Mouse (Mus musculus): ENCODE data around the gene Ccdc141. TPM values are rescaled to one million over a fixed set of nuclear protein-coding genes. Genes with fewer than 3 reads are reported as not detected.

Ccdc141 gene
- total RNA-seq, 4 experiments from 2014 or later = 169 to 239 (median 208) TPM

GRCm38 (mm10) chr2:77133407-77133806, 37.0 kb downstream of the Ccdc141 start:
- DNase-seq (ENCODE audit: low spot score) = no peak

- peak; percentile 33 for DNase-seq (ENCODE audit: low spot score)
Observed at GRCm38 (mm10) chr2:77126939-77127338, 43.5 kb downstream of the Ccdc141 start.

DNA sequence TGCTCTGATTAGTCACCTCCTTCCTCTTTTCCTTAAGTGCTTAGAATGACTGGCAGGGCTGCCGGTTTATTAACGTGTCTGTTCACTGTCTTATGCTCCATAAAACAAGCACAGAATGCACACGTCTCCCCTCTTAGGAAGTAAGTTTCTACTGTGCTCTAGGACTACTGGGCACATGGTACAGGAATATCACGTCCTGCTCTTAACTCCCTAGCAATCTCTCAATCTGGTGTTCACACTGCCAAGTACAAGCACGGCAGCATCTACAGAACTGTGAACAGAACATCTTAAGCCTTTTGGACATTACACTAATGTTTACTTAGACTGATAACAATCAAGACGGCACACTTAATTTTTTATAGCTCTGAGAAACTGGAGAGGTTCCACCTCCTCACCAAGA, 52.3 kb downstream of the Ccdc141 start:
- no peak for DNase-seq (ENCODE audit: low spot score)

DNA sequence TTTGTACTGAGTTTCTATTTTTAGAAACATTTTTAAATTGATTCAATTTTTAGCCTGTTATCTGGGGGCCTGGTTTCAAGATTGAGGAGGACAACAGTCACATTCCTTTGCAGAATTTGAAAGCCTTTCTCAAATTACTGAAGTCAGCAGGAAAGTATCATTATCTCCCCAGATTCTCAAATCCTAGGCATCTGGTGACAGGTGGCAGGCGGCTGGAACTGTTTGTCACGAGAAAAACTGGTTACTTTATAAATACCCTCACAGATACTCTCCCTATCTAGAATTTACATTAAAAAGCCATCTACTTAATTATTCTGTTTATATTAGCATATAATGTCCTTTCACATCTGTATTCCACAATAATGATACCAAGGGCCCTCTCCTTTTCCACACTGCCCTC, 56.1 kb downstream of the Ccdc141 start:
- no peak for DNase-seq (ENCODE audit: low spot score)

DNA sequence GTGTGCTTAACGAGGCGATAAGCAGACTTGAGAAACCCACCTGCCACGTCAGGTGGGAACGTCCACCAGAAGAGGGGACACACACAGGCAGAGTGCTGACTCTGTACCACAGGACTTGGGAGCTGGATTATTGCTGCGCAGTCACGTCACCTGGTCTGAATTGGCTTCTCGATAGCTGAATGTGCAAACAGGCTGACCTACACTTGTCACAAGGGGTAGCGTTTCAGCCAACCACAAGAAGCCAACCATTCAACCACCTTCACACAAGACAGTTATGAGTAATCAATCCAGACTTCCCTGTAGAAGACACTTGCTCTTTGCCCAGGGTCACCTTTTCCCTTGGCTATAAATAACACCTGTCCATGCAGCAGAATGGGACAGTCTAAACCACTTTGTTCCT, 56.6 kb downstream of the Ccdc141 start:
- peak; percentile 38 for DNase-seq (ENCODE audit: low spot score)

DNA sequence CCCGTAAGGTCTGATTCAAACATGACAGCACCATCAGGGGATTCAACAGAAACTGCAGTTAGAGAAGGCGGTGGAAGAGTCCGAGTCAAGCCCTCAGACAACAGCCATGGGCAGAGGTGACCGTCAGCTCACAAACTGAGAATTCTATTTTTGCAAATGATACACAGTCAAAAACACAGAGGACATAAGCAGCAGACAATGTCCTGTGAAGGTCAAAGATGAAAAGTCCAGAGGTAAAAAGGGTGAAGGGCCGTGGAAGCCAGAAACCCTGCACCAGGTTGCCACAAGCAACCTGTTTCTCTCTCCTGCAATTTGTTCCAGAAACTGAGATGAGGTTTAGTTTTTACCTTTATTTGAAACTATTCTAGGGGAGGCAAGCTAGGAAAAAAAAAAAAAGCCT, 57.4 kb downstream of the Ccdc141 start:
- DNase-seq (ENCODE audit: low spot score) = no peak

GRCm38 (mm10) chr2:77111095-77111494, 59.3 kb downstream of the Ccdc141 start:
- no peak for DNase-seq (ENCODE audit: low spot score)

GRCm38 (mm10) chr2:77110365-77110764, 60.1 kb downstream of the Ccdc141 start:
- no peak for DNase-seq (ENCODE audit: low spot score)

- no peak for DNase-seq (ENCODE audit: low spot score)
Observed at GRCm38 (mm10) chr2:77109506-77110123, 60.8 kb downstream of the Ccdc141 start.

DNA sequence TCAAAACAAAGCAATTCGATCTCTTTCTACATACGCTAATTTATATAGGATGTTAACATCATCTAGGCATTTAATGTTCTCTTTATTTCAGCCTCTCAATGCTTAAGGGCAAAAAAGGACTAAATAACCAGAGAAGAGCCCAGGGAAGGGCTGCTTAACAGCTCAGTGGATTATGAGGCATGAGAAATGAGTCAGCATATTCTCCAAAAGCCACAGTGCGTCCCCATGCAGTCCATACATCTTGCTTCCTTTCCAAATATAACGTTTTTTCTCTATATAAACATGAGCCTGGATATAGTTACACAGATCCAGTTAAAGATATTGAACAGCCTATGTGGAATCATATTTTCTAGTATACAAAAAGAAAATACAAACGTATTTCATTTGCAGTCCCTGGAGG, 61.9 kb downstream of the Ccdc141 start:
- no peak for DNase-seq (ENCODE audit: low spot score)

- no peak for DNase-seq (ENCODE audit: low spot score)
Observed at GRCm38 (mm10) chr2:77106150-77106549, 64.3 kb downstream of the Ccdc141 start.

DNA sequence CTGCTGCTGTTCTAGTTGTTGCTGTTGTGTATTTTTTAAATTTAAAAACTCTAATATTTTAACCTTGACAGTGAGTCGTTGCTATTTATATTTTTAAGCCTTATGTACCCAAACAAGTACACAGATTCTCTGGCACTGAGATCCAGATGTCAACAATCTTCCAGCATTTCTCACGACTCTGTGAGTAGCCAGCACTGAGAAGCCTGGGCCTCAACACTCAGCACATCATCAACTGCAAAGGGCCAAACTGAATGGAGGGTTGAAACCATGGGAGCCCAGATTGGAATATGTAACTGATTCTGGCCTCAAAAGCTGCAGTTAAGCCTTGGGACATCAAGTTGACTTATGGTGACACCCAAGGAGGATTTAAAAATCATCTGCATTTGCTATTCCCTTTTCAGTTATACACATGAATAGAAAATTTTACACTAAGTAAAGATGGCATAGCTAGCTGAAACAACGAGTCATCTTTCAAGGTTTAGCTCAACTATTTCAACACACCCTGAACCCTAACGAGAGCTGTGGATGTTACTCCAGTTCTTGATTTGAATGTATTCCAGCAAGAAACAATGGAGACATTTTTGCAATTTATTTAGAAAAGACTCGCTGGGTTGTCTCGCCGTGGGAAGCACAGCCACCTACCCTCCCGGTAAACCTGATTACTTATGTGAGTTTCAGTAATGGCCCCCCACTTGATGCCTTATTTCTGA, 65.3 kb downstream of the Ccdc141 start:
- DNase-seq (ENCODE audit: low spot score) = no peak

DNA sequence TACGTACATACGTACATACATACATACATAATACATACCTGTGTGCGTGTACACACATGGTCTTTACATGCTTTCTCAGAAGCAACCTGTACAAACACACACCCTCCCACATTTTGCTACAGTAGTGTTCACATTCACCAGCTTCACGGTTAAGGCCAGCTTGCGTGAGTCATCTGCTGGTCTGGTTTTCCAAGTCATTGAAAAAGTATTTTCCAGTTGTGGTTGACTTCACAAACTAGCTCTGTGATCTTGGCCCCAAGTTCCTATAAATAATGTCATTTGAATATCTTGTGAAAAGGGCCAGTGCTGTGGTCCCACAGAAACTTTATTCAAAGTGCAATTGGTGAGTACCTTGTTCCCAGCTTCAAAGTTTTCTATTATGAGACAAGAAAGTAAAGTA, 67.9 kb downstream of the Ccdc141 start:
- DNase-seq (ENCODE audit: low spot score) = no peak

GRCm38 (mm10) chr2:77099814-77100213, 70.6 kb downstream of the Ccdc141 start:
- no peak for DNase-seq (ENCODE audit: low spot score)

DNA sequence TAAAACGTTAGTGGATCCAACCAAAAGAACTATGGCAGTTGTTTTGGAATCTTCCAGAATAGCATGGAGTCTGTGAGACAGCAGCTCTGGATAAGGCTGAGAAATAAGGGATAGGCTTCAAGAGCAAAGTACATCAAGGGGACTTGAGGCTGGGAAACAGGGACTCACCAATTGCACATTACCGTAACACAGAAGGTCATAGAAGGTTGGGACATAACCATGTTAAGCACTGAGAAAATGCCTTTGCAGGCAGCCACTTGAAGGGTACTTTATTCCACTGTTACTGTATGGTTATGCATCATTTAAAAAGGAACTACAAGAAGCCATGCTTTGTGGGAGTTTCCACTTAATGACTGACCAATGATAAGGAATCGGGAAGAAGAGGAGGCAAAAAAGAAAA, 71.7 kb downstream of the Ccdc141 start:
- no peak for DNase-seq (ENCODE audit: low spot score)

- DNase-seq (ENCODE audit: low spot score) = no peak
Observed at GRCm38 (mm10) chr2:77091749-77092148, 78.7 kb downstream of the Ccdc141 start.

DNA sequence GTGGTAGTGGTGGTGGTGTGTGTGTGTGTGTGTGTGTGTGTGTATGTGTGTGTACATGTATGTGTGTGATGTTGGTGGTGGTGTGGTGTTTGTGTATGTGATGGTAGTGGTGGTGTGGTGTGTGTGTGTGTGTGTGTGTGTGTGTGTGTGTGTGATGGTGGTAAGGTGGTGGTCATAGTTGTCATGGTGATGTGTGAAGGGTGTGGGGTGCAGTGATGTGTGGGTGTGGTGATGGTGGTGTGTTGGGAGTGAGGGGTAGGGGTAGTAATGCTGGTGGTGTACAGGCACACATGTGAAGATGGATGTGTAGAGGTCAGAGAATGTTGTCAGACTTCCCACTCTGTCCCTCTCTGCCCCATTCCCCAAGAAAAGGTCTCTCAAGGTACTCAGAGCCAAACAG, 85.1 kb downstream of the Ccdc141 start:
- DNase-seq (ENCODE audit: low spot score) = no peak

DNA sequence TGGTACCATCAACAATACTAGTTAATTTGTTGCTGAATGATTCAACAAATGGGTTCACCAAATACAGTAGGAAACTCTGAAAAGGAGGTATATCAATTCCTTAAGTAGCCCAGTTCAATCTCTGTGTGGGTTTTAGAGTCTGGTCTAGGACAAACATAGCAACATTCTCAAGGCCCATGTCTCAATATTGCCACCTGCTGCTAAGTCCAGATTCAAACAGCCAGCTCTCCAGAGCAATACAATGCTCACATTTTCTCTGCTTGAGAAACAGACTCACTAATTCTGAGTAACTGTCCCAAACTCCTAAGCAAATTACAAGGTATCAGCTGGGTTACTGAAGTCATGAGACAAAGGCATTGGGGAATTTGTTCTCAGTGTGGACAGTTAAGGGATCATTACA, 85.8 kb downstream of the Ccdc141 start:
- DNase-seq (ENCODE audit: low spot score) = no peak

DNA sequence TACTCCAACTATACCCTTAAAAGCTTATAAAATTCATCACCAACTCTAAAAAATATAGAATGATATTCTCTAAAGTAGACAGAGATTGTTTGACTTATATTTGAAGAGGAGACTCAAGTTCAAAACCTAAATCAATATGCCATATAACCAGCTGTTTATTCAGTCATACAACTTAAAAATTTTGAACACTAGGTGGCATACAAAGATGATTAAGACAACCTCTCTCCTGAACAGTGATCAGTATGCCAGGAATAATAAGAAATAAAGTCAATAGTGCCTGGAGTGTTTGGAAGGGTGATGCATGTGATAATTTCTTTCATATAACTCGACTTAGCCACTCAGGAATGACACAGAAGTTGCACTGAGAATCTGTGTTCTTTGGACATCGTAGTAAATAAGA, 89.3 kb downstream of the Ccdc141 start:
- no peak for DNase-seq (ENCODE audit: low spot score)

DNA sequence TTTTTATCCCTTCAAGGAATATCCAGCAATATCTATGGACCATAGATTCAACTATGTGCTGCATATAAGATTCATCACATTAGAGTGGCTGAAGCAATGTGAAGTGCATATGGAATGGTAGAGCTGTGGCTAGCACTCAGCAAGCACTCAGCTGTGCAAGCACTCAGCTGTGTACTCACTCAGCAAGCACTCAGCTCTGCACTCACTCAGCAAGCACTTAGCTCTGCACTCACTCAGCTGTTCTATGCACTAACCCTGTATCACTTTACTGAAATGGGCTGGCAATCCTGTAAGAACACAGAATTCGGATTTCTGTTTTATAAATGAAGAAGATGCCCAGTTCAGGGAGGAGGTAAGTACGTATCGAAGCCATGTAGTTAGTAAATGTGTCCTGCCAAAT, 89.8 kb downstream of the Ccdc141 start:
- DNase-seq (ENCODE audit: low spot score) = no peak

GRCm38 (mm10) chr2:77078746-77079145, 91.7 kb downstream of the Ccdc141 start:
- no peak for DNase-seq (ENCODE audit: low spot score)

DNA sequence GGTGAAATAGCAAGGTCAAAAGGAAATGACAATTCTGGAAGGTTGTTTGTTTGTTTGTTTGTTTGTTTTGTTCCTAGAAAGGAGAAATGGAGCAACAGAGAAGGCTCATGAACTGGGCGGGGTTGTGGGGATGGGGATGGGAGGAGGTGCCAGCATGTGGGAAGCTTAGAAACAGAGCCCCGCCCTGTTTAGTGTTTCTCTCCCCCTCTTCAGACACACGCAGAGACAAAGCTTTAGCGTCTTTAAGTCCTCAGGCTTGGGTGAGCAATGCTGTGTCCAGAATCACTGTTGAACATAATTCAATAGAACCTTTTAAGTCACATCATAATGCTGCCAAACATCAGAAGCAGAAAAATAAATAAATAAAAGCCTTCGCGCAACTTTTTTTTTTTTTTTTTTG, 96.1 kb downstream of the Ccdc141 start:
- no peak for DNase-seq (ENCODE audit: low spot score)

- no peak for DNase-seq (ENCODE audit: low spot score)
Observed at GRCm38 (mm10) chr2:77073930-77074329, 96.5 kb downstream of the Ccdc141 start.

- no peak for DNase-seq (ENCODE audit: low spot score)
Observed at GRCm38 (mm10) chr2:77065294-77065693, 105.1 kb downstream of the Ccdc141 start.
